Mouse (Mus musculus) large intestine, adult 2 months (tissue): ENCODE data around the gene Speg. TPM values are rescaled to one million over a fixed set of nuclear protein-coding genes. Genes with fewer than 3 reads are reported as not detected.
A peak's percentile ranks its signal among the peaks of the same experiment; 100 is the strongest.

ENCODE experiments used
- DNase-seq: peaks from one replicate; pipeline ENCODE4 v3.0.0-alpha.2; 2012; ENCODE audit warnings: low read depth, low spot score
- WGBS: fragments of 180-500 bp; shearing (Covaris S2); methylation state at CpG from one replicate; pipeline ENCODE4 v1.1.7; 2018; 5-methylcytosine and 5-hydroxymethylcytosine counted together
- polyA plus RNA-seq: library from polyadenylated mRNA; depleted of rRNA; stranded (reverse); fragments of >200 nt; gene quantifications from 2 replicates; pipeline ENCODE4 v1.2.3, GENCODE M21; 2012

The Speg gene
- polyA plus RNA-seq, 1 experiment: 20.6 TPM

DNA sequence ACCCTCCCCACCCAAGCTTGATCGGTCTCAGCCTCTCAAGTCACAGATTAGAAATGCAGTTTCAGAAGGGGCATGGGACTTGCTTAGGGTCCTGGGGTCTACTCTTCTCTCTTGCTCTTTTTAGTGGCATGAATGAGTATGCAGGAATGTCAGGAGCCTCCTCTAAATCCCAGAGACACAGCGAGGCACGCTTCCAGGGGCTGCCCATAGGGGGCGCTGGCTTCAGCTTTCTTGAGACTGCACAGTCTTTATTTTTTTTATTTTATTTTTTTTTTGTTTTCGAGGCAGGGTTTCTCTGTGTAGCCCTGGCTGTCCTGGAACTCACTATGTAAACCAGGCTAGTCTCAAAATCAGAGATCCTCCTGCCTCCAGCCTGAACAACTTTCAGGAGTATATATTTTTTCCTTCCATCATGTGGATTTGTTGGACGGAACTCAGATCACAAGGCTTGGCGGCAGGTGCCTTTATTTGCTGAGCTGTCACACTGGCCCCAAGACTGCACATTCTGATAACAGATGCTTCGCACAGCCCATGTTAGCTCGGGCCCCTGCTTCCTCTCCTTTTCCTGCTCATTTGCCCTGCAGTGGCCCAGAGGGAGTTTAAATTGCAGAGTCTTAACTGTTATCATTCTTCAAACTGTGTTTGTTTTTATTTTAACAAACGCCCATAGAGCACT lies 50.8 kb downstream of the Speg start:
- DNase-seq: no peak
- 26% methylated on average over 10 of the region's 10 CpGs for WGBS

DNA sequence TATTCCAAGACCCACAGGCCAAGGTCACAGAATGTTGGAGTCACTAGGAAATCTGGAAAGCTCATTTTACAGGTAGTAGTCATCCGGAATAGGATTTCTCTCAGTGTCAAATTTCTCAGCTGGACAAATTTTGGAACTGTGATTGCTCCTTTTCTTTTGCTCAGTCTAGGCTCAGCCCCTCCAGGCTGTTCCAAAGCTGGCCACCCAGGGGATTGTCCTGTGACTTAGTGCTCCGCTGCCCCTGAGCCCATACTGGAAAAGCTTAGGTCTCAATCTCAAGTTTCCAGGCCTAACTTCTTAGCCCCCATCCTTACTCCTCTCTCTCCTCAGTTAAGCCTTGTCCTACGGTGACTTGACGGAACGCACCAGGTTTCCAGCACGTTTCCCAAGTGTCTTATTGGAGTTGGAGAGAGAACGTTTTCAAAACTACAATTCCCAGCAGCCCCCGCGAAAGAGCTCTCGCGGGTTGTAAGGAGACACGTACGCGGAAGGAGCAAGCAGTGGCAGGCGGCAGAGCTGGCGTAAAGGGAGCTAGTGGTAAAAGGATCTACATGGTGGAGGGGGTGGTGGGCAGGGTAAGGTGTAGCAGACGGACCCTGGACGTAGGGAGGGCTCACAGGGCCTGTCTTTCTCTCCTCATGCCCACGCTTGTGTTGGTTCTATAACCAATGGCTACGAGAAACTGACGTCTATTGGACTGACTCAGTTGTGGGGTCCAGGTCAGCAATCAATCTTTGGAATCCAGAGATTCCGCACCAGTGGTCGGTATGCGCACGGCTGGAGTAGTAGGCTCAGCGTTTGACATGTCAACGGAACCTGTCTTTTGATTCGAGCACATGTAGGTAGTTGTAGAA lies 60.6 kb downstream of the Speg start, which contains the start of gene Gmppa:
Gmppa (plus strand) TSS at position 456 of the 854 bp plus-strand sequence.
- 5% methylated on average over 28 of the region's 28 CpGs for WGBS

DNA sequence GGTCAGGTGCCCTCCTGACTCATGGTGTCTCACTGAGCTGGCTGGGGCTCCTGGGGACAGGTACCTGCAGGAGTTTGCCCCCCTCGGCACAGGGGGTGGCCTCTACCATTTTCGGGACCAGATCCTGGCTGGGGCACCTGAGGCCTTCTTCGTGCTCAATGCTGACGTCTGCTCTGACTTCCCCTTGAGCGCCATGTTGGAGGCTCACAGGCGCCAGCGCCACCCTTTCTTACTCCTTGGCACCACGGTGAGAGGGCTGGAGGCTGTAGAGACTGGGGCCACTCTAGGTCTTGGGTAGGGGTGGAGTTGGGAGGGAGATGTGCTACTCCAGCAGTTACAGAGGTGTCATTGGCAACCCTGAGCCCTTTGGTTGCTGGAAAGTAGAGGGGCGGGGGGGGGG lies 63.7 kb downstream of the Speg start:
- WGBS: 92% methylated on average over 8 of the region's 9 CpGs
- no peak for DNase-seq

More for the DNA sequence above, 60.6 kb downstream of the Speg start, which contains the start of gene Gmppa:
- DNase-seq: peak; percentile 82

DNA sequence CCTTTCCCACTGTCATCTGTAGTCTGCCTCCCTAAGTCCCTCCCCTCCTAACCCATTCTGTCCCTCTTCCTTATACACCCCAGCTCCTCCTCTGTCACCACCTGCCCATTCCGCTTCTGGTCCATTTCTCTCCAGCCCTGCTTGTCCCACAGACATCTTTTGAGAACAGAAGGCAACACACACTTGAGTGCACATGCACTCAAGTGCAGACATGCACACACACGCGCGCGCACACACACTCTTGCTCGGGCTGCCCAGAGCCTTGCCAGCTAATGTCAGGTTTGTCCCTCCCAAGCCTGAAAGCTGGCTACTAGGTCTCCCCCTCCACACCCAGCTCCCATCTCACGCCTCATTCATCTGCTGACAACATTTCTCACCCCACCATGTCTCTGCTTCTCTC lies 65.6 kb downstream of the Speg start:
- 96% methylated on average over 7 of the region's 7 CpGs for WGBS
- DNase-seq: no peak

DNA sequence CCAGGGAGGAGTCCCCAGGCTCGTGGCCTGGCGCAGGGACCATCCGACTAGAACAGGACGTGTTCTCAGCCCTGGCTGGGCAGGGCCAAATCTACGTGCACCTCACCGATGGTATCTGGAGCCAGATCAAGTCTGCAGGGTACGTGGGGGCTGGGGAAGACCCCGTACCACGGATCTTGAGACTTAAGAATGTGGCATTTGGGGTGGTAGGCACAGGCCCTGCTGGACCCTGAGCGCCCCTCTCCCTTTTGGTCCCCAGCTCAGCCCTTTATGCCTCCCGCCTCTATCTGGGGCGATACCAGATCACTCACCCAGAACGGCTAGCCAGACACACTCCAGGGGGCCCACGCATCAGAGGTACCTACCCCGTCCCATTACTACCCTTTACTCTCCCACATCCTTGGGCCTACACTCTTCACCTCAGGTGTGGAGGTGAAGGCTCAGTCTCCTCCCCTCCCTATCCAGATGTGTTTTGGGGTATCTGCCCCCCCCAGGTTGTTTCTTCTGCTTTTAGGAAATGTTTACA lies 66.4 kb downstream of the Speg start:
- 94% methylated on average over 15 of the region's 15 CpGs for WGBS
- no peak for DNase-seq

DNA sequence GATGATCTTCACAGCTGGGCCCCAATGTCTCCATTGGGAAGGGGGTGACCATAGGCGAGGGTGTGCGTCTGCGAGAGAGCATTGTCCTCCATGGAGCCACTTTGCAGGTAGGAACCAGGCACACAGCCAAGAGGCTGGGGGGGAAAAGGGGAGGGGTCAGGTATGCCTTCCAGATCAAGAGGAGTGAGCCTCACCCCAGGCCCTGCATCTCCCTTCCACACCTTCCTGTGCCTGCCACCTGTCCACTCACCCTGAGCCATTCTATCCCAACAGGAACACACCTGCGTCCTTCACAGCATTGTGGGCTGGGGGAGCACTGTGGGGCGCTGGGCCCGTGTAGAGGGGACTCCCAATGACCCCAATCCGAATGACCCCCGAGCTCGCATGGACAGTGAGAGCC lies 67.1 kb downstream of the Speg start:
- DNase-seq: no peak
- 88% methylated on average over 9 of the region's 9 CpGs for WGBS

DNA sequence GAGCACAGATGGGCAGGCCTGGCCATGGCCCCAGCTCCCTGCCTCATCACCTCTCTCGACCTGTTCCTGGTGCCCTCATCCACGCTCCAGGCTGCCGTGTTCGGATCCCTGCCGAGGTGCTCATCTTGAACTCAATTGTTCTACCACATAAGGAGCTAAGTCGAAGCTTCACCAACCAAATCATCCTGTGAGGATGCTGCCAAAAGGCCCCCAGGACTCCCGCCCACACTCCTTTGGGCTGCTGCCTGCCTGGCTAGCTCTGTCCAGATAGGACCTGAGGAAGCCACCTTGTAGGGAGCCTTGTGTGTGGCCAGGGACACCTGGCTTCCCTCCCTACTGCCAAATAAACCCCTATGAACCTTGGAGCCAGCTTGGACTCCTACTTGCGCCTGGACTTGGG lies 67.7 kb downstream of the Speg start:
- DNase-seq: no peak
- WGBS: 76% methylated on average over 8 of the region's 8 CpGs

DNA sequence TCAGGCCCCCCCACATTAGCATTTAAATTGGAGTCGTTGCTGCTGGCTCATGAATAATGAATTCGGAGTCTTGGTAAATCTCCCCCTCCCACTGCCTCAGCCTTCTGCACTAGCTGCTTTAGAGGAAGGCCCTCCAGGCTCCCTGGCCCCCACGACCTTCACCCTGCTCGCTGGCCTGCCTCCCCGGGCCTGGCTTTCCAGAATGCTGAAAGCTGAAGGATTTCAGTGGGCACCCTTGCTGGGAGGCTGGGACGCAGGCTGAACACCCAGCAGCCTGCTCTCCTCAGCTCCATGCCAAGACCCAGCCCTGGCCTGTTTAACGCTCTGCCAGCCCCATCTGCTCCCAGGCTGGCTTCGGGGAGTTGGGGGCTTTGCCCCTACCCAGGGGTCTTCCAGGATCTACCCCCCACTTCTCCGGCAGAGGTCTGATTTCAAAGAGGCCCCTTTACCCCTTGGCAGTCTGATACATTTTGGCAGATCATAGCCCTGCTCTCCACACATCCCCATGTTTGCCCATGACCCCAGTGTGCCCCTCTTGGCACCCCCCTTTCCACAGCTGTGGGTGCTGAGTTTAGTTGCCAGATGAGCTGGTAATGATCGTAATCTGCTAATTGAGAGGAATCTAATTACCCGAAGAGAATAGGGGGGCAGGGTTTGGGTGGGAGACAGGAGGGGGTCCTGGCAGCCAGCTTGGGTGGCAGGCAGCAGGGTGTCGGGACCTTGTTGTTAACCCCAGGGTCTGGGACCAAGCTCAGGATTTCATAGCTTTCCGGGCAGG lies 68.3 kb downstream of the Speg start:
- no peak for DNase-seq
- 69% methylated on average over 13 of the region's 13 CpGs for WGBS

DNA sequence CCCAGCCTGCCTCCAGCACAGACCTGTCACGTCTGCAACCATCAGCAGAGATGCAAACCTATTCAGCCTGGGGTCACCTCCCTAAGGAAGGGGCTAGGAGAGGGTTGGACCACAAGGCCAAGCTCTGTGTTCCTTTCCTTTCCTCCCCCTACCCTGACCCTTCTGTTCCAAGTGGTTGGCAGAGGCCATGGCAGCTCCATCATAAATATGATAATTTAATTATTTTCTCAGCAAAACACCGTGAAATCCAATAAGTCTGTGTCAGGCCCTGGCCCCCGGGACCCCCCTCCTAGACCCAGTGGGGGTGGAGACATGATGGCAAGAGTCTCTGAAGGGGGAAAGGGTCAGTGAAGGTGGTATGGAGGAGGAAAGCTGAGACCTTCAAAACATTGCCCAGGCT lies 69.1 kb downstream of the Speg start:
- WGBS: 50% methylated on average over 3 of the region's 3 CpGs
- no peak for DNase-seq

DNA sequence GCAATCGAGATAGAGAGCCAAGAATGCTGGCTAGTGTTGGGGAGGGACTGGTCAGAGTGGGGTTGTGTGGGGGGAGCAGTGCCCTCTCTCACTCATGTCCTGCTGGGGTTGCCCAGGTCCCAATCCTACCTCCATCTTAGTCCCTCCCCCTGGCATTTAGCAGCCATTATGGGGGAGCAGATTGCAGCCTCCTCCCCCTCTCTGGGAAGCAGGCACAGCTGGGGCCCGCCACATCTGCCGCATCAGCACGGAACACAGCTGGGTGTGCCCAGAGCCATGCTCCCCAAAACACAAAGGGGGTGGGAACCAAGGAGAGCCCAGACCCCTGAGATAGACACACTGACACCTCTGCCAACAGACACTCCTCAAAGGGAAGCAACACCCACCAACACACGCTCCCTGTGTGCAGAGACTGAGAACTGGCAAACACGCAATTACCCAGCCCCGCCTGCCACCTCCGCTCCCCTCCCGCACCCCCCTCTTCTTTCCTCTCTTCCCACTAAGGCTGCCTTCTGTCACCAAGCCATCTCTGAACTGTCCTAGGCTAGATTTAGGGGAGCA lies 70.1 kb downstream of the Speg start:
- DNase-seq: no peak
- WGBS: 9% methylated on average over 9 of the region's 9 CpGs

DNA sequence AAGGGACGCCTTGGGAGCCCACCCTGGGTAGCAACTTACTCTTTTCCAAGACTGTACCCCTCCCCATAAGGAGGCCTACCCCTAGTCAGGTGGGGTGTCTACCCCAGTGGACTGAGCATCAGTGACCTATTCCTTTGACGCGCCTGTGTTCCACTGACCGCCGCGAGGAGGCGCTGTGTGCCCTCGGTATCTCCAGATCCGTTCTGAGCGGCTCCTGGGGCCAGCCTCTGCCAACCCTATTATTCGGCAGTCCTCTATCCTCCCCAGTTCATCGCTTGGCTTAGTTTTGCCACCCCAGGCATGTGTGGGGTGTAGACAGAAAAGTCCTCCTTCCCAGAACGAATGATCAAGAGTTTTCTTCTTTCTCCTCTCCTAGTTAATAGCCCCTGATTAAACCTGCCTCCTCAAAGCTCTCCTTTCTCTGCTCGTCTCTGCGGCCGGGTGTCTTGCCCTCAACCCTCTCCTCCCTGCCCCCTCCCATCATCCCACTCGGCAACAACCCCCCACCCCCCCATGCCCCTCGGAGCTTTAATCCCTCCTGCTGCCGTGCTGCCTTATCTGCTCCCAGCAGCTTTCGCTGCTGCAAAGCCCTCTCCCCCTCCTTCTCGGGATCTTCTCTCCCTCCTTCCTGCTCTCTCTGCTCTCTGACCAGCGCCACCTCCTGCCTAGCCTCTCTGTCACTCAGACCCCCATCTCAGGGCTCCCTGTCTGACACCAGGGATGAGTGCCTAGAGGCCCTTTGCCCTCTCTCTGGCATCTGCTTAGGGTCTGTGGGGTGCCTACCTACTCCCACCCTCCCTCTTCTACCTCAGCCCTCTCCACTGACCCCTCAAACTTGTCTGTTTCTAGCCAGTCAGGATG lies 70.9 kb downstream of the Speg start:
- 2% methylated on average over 22 of the region's 22 CpGs for WGBS
- no peak for DNase-seq

DNA sequence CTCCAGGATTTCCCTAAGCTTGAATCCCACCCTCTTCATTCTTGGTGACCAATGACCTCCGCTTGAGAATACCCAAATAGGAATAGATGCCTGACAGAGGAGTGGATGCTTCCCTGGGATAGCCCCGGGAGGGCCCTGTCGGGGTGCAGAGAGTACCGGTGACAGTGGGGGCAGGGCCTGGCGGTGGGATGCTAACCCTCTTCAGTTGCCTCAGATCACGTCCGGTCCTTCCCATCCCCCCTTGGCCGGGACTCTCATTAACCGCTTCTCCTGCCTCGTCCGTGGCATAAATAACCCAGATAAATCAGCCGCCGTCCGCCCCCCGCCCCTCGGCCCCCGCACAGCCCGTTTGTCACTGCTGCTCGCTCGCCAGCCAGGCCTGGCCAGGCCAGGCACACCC lies 71.6 kb downstream of the Speg start:
- DNase-seq: no peak
- 16% methylated on average over 20 of the region's 20 CpGs for WGBS

DNA sequence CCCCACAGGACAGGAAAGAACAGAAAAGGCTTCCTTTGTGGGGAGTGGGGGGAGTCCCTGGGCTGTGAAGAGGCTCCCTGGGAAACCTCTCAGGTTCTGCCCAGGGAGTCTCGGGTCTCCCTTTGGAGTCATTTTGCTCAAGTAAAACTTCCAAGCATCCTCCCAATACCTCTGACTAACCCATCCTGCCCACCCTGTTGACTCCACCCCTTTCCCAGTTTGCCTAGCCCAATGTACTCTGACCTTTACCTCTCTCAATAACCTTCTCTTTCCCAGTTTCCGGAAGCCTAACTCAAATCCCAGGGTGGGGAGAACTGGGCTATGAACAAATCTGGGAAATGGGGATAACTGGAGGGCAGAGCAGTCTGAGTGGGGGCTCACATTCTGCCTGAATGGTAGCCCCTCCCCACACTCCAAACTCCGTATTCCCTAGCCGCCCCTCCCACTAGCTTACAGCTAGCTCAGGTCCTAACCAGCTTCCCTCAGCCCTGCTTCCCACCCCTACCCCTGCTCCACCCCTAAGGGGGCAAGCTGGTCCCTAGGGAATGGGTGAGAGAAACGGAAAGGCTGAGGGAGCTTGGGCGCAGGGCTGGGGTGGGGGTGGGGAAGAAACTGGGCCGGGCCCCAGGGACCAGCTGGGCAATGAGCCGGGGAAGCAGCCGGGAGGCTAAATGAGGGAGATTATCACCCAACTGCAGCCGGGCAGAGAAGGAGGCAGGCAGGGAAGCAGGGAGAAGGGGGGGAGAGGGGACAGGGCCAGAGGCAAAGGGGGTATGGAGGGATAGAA lies 72.4 kb downstream of the Speg start:
- DNase-seq: peak; percentile 31
- 9% methylated on average over 10 of the region's 10 CpGs for WGBS

DNA sequence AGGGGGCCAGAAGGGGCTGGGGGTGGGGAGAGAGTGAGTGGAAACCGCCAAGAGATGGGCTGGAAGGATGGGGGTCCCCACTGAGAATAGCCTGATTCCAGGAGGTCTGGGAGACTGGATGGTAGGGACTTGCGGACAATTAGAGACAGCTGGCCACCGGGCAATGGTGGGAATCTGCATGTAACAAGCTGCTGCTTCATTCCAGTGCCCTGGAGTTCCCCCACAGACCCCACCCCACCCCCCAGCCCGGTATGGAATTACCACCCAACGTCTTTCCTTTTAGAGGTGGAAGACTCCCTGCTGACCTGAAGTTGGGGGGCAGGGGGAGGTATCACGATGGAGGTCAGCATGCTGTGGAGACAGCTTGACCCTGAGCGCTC lies 72.9 kb downstream of the Speg start:
- 5% methylated on average over 7 of the region's 7 CpGs for WGBS
- no peak for DNase-seq

DNA sequence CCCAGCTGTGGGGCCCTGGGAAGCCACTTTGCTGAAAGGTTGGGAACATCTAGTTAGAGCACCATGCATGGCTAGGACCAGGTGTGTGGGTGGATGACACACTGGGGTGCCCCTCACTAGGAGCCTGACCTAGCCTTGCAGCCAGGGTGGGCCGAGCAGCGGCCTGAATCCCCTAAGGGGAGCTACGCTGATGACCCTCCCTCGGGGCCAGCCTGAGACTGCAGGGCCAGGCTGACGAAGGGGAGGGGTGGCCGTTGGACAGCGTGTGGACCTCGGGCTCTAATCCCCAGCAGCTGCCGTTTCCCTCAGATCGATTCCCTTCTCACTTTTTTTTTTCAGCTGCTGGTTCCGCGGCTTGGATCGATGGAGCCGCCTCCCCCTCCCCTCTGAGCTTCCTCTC lies 73.8 kb downstream of the Speg start:
- 9% methylated on average over 14 of the region's 14 CpGs for WGBS

DNA sequence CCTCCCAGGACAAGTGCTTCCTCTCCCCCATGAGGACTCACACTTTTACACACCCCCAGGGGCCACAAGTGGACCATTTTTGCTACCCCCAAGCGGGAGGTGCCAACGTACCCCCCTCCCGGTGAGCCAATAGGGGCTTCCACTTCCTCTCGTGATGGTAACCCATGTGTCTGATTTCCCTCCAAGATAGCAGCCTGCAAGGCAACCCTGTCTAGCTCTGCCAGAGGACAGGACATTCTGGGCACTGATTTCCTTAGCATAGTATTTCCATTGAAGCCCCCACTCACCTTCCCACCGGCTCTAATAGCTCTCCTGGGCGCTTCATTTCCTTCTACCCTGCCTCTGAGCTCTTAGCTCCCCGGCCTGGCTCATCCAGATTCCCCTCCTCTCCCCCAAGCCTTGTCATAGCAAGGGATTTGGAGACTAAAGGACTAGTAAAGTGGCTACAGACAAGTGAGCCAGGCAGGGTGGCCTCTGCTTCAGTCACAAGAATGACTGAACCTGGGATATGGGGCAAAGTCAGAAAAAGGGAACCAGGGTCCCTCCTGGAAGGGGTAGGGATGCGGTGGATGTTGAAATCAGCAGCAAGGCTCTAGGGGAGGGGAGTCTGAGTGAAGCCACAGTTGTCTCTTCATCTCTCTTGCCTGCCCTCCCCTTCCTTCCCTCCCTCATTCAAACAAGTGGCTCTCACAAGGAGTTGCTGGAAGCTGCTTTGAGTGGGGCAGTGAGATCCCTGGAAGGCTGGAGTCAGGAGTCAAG lies 74.5 kb downstream of the Speg start:
- DNase-seq: no peak

More for the DNA sequence above, 73.8 kb downstream of the Speg start:
- DNase-seq: no peak

DNA sequence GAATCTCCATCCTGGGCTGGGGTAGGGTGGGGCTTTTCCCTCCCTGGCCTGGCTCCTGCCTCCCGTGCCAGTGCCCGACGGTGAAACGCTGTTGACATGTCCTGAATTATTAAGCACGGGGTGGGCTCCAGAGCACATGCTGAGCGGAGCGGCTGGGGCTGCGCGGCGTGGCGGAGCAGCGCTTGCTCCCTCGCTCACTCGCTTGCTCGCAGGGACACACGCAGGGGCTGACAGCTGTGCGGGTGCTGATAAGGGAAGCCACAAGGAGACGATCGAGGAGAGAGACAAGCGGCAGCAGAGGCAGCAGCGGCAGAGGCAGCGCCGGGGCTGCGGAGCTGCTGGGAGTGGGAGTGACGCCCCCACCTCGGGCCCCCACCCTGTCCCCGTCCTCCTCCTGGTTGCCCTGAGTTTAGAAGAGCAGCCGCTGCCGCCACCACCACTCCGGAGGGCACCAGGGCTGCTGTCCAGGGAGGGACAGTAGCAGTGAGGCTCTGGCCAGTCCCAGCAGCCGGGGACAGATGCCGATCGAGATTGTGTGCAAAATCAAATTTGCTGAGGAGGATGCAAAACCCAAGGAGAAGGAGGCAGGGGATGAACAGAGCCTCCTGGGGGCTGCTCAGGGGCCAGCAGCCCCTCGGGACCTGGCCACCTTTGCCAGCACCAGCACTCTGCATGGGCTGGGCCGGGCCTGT lies 75.4 kb downstream of the Speg start, which contains the start of gene Asic4:
Asic4 (plus strand) TSS at position 123 of the 692 bp plus-strand sequence.
- 5% methylated on average over 35 of the region's 35 CpGs for WGBS
- no peak for DNase-seq

More for the DNA sequence above, 74.5 kb downstream of the Speg start:
- 19% methylated on average over 8 of the region's 8 CpGs for WGBS
